Comparison of ENCODE assay signal across 27 mouse cellular contexts in the genomic region with DNA sequence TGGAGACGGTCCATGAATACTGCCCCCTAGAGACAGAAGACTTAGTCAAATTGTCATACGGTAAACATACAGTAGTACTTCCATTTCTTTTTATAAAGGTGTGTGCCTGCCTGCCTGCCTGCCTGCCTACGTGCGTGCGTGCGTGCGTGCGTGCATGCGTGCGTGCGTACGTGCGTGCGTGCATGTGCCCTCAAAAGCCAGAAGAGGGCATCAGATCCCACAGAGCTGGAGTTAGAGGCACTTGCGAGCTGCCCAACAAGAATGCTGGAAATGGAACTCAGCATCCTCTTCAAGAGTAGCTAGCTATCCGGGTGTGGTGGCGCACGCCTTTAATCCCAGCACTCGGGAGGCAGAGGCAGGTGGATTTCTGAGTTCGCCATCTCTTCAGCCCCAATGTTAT.
DNase-seq lines count a peak whose midpoint lies in the region; ATAC-seq lines count a peak whose summit lies in the region.
"Had no signal": no experiment of that assay in that cellular context is flagged by ENCODE, and none has a peak within 500 bp of the region (broad histone marks: within the 10 kb centered on the region; RNA-seq: fewer than 3 reads in every experiment).

No protein-coding gene starts in this region.

- no peak overlapping the region for H3K4me2 ChIP-seq in midbrain, embryonic 11.5 days
- no peak overlapping the region for H3K4me2 ChIP-seq in midbrain, embryonic 13.5 days (replicated peaks)
- H3K4me2 ChIP-seq: embryonic facial prominence, embryonic 13.5 days; forebrain, embryonic 12.5 days; forebrain, embryonic 15.5 days; heart, embryonic 13.5 days; hindbrain, embryonic 12.5 days; hindbrain, embryonic 15.5 days had no signal

- H3K27me3 ChIP-seq in midbrain, embryonic 11.5 days (ENCODE audit: control insufficient read depth, insufficient read depth, low read length) = no peaks in the 10 kb centered on the region
- H3K27me3 ChIP-seq in midbrain, embryonic 13.5 days = no peaks in the 10 kb centered on the region
- H3K27me3 ChIP-seq: embryonic facial prominence, embryonic 13.5 days; forebrain, embryonic 12.5 days; forebrain, embryonic 15.5 days; heart, embryonic 13.5 days; hindbrain, embryonic 12.5 days; hindbrain, embryonic 15.5 days; Patski had no signal

- H3K4me1 ChIP-seq in midbrain, embryonic 11.5 days (ENCODE audit: control insufficient read depth, insufficient read depth, low read length) = no peaks in the 10 kb centered on the region
- no peaks in the 10 kb centered on the region for H3K4me1 ChIP-seq in midbrain, embryonic 13.5 days (replicated peaks)
- H3K4me1 ChIP-seq: embryonic facial prominence, embryonic 10.5 days; embryonic facial prominence, embryonic 13.5 days; forebrain, embryonic 12.5 days; forebrain, embryonic 15.5 days; heart, embryonic 10.5 days; heart, embryonic 13.5 days; hindbrain, embryonic 12.5 days; hindbrain, embryonic 15.5 days had no signal

- peak; percentile 60 for DNase-seq in heart, adult 11 months
- no peak for DNase-seq in heart, postnatal 4 days
- peak; percentile 49 for DNase-seq in midbrain, embryonic 11.5 days (ENCODE audit: low spot score, missing footprints)
- DNase-seq in WW6 (ENCODE audit: low read depth, low spot score) = peak; percentile 22
- DNase-seq in thymus, postnatal 4 days = no peak
- no peak for DNase-seq in Muller cell, postnatal 12 days (ENCODE audit: inconsistent ontology term)
- DNase-seq: adrenal gland, adult 2 months; adrenal gland, postnatal 14 days; cerebellum, adult 11 months; cerebellum, adult 2 months; cerebellum, postnatal 10 days; cerebellum, postnatal 36 days; embryo, embryonic 11 days; gastrocnemius, postnatal 25 days; heart, adult 2 months; heart, postnatal 14 days had no signal

- 96% methylated on average over 20 of the region's 20 CpGs for WGBS in midbrain, embryonic 11.5 days
- 97% methylated on average over 20 of the region's 20 CpGs for WGBS in midbrain, embryonic 13.5 days

- H3K9me3 ChIP-seq in midbrain, embryonic 11.5 days (ENCODE audit: control insufficient read depth, low read length) = no peaks in the 10 kb centered on the region
- no peaks in the 10 kb centered on the region for H3K9me3 ChIP-seq in midbrain, embryonic 13.5 days
- H3K9me3 ChIP-seq: embryonic facial prominence, embryonic 13.5 days; forebrain, embryonic 12.5 days; forebrain, embryonic 15.5 days; heart, embryonic 10.5 days; heart, embryonic 13.5 days; hindbrain, embryonic 15.5 days had no signal

- no peak overlapping the region for H3K4me3 ChIP-seq in midbrain, embryonic 11.5 days (ENCODE audit: low read depth, low read length)
- no peak overlapping the region for H3K4me3 ChIP-seq in midbrain, embryonic 13.5 days (replicated peaks)
- H3K4me3 ChIP-seq: embryonic facial prominence, embryonic 10.5 days; embryonic facial prominence, embryonic 13.5 days; erythroblast, embryonic 14.5 days; forebrain, embryonic 12.5 days; forebrain, embryonic 15.5 days; heart, adult 2 months; heart, embryonic 10.5 days; heart, embryonic 13.5 days; hindbrain, embryonic 12.5 days; hindbrain, embryonic 15.5 days had no signal

- no peak overlapping the region for H3K9ac ChIP-seq in midbrain, embryonic 11.5 days (ENCODE audit: low read length)
- no peak overlapping the region for H3K9ac ChIP-seq in midbrain, embryonic 13.5 days (replicated peaks)
- H3K9ac ChIP-seq: embryonic facial prominence, embryonic 13.5 days; forebrain, embryonic 12.5 days; forebrain, embryonic 15.5 days; heart, embryonic 13.5 days; hindbrain, embryonic 12.5 days; hindbrain, embryonic 15.5 days had no signal

- ATAC-seq in midbrain, embryonic 11.5 days (ENCODE audit: low FRiP score) = no peak
- no peak for ATAC-seq in midbrain, embryonic 13.5 days
- ATAC-seq: forebrain, embryonic 15.5 days; Patski had no signal

- H3K36me3 ChIP-seq in midbrain, embryonic 11.5 days (ENCODE audit: control insufficient read depth, insufficient read depth, low read length) = no peaks in the 10 kb centered on the region
- H3K36me3 ChIP-seq in midbrain, embryonic 13.5 days = no peaks in the 10 kb centered on the region
- H3K36me3 ChIP-seq: embryonic facial prominence, embryonic 10.5 days; embryonic facial prominence, embryonic 13.5 days; forebrain, embryonic 12.5 days; forebrain, embryonic 15.5 days; heart, embryonic 10.5 days; heart, embryonic 13.5 days; hindbrain, embryonic 12.5 days; hindbrain, embryonic 15.5 days had no signal

- H3K27ac ChIP-seq in midbrain, embryonic 11.5 days (ENCODE audit: low read depth, low read length) = no peak overlapping the region
- H3K27ac ChIP-seq in midbrain, embryonic 13.5 days = no peak overlapping the region
- H3K27ac ChIP-seq: embryonic facial prominence, embryonic 10.5 days; embryonic facial prominence, embryonic 13.5 days; forebrain, embryonic 12.5 days; forebrain, embryonic 15.5 days; heart, adult 2 months; heart, embryonic 10.5 days; heart, embryonic 13.5 days; hindbrain, embryonic 12.5 days; hindbrain, embryonic 15.5 days had no signal

Comparison
In these comparisons a context has a peak if more than half of its experiments do, and no peak if none do; other contexts are left out.
1. DNase-seq: peak in heart, adult 11 months (single experiment), midbrain, embryonic 11.5 days (single experiment) and WW6 (single experiment); none in heart, postnatal 4 days (single experiment), thymus, postnatal 4 days (single experiment) and Muller cell, postnatal 12 days (single experiment).